Mouse (Mus musculus) neutrophil, adult 59 days (primary cell): ENCODE measurements around the gene Cct4. TPM values are rescaled to one million over a fixed set of nuclear protein-coding genes. Genes with fewer than 3 reads are reported as not detected.

Experiments
- total RNA-seq, 2 experiments: library from RNA; stranded (reverse); gene quantifications; 1 replicate in 1 of 2; 2 replicates in 1 of 2; pipeline ENCODE4 v1.2.4; 2023

Gene Cct4
- total RNA-seq: 100 to 1,000 TPM in 1 of 2 experiments, 10 to 100 TPM in 1; 91.3 to 113 TPM

GRCm38 (mm10) chr11:22990393-22991126, at the start of gene Cct4:
Cct4 (plus strand) TSS chr11:22990519.

GRCm38 (mm10) chr11:22971835-22972709, 18.2 kb upstream of the Cct4 start, which contains the start of gene Zrsr1:
Zrsr1 (plus strand) TSS chr11:22972005.

GRCm38 (mm10) chr11:22981984-22982757, 8.1 kb upstream of the Cct4 start, which contains the start of the genes Gm28048 and Commd1:
Gm28048 (minus strand) TSS chr11:22982090.
Commd1 (minus strand) TSS chr11:22982382.

GRCm38 (mm10) chr11:23007481-23008180, 17.3 kb downstream of the Cct4 start, which contains the start of gene Fam161a:
Fam161a (plus strand) TSS chr11:23007531.

Other genes starting within 250 kb of the Cct4 start
- gene B3gnt2, start 129.6 kb upstream of the Cct4 start, total RNA-seq: 10 to 100 TPM; 51.6 to 69.8 TPM
- 10 to 100 TPM; 16.2 to 20.2 TPM for gene Zrsr1, start 18.5 kb upstream of the Cct4 start, total RNA-seq
- 10 to 100 TPM; 26.9 to 28.9 TPM for gene Gm28048, start 8.4 kb upstream of the Cct4 start, total RNA-seq
- gene Commd1, start 8.1 kb upstream of the Cct4 start, total RNA-seq: 10 to 100 TPM; 53.9 to 58.2 TPM
- 1 to 10 TPM; 2.2 to 3.7 TPM for gene Fam161a, start 17.0 kb downstream of the Cct4 start, total RNA-seq